Mouse (Mus musculus) CH12.LX (cell line): Measurements from ENCODE around the gene Cyp39a1.

ENCODE experiments used
- CHD2 ChIP-seq: IDR thresholded peaks from 2 replicates; pipeline ENCODE4 v1.6.1; 2011; ENCODE audit warnings: low read length, improper control_type of control experiment
- CTCF ChIP-seq, 2 experiments: IDR thresholded peaks in 1 of 2; conservative IDR thresholded peaks in 1 of 2; 2 replicates each; pipeline ENCODE4 v1.5.1; 2011 to 2012; ENCODE audit warnings: low read depth in 2 of 2, low read length in 2 of 2, improper control_type of control experiment in 1 of 2, inconsistent platforms in 1 of 2, mild to moderate bottlenecking in 1 of 2, moderate library complexity in 1 of 2
- E2F4 ChIP-seq: IDR thresholded peaks from 2 replicates; pipeline ENCODE4 v1.6.1; 2011; ENCODE audit warnings: low read depth, low read length, improper control_type of control experiment; ENCODE audit not compliant: insufficient replicate concordance
- EP300 ChIP-seq: IDR thresholded peaks from 2 replicates; pipeline ENCODE4 v1.6.1; 2011; ENCODE audit warnings: low read length, improper control_type of control experiment
- HCFC1 ChIP-seq: IDR thresholded peaks from 2 replicates; pipeline ENCODE4 v1.6.1; 2012; ENCODE audit warnings: low read depth, mild to moderate bottlenecking, inconsistent platforms, low read length, improper control_type of control experiment
- JUN ChIP-seq: IDR thresholded peaks from 2 replicates; pipeline ENCODE4 v1.6.1; 2011; ENCODE audit warnings: low read depth, mild to moderate bottlenecking, low read length, improper control_type of control experiment, moderate library complexity; ENCODE audit not compliant: insufficient read depth
- JUND ChIP-seq: conservative IDR thresholded peaks from 2 replicates; pipeline ENCODE4 v1.6.1; 2011; ENCODE audit warnings: low read depth, low read length, improper control_type of control experiment
- MAX ChIP-seq: IDR thresholded peaks from 2 replicates; pipeline ENCODE4 v1.6.1; 2011; ENCODE audit warnings: low read length, improper control_type of control experiment
- POLR2AphosphoS2 ChIP-seq: IDR thresholded peaks from 2 replicates; pipeline ENCODE4 v1.6.1; 2011; ENCODE audit warnings: low read depth, low read length, improper control_type of control experiment
- TBP ChIP-seq: conservative IDR thresholded peaks from 2 replicates; pipeline ENCODE4 v1.6.1; 2011; ENCODE audit warnings: low read depth, low read length, improper control_type of control experiment
- USF1 ChIP-seq: IDR thresholded peaks from 2 replicates; pipeline ENCODE4 v1.6.1; 2014; ENCODE audit warnings: low read depth, mild to moderate bottlenecking, inconsistent platforms, low read length, improper control_type of control experiment
- ZMIZ1 ChIP-seq: IDR thresholded peaks from 2 replicates; pipeline ENCODE4 v1.6.1; 2012; ENCODE audit warnings: low read depth, mild to moderate bottlenecking, inconsistent platforms, low read length, improper control_type of control experiment

GRCm38 (mm10) chr17:43788222-43788621 lies 121.0 kb downstream of the Cyp39a1 start:
- TF ChIP-seq JUND (no peak), CTCF (conservative IDR thresholded peaks at IDR 0.05 in 1 of 2, IDR thresholded peaks at IDR 0.05 in 1 of 2; ENCODE audit: low read depth in 2 of 2, low read length in 2 of 2) (no peak), POLR2AphosphoS2 (no peak), EP300 (no peak), JUN (no peak), HCFC1 (no peak), CHD2 (no peak), TBP (no peak), USF1 (no peak), MAX (no peak), ZMIZ1 (no peak), E2F4 (no peak)
